Mouse (Mus musculus): ENCODE results near the gene Urah. TPM values are rescaled to one million over a fixed set of nuclear protein-coding genes. Genes with fewer than 3 reads are reported as not detected.

Gene Urah
- polyA plus RNA-seq, 1 experiment from 2014 or later: 0.25 TPM

GRCm38 (mm10) chr7:140857550-140858505, 23.0 kb downstream of the Urah start, which contains the start of gene Bet1l:
TSS of gene Bet1l (minus strand) at chr7:140857577.
- ATAC-seq (ENCODE audit: low FRiP score) (peak; percentile 44), DNase-seq (ENCODE audit: low spot score) (no peak)
- no peaks in the 10 kb centered on the region for H3K27me3 ChIP-seq (ENCODE audit: control insufficient read depth, insufficient read depth, low read length)
- no peaks in the 10 kb centered on the region for H3K36me3 ChIP-seq (ENCODE audit: control insufficient read depth, insufficient read depth, low read length)
- peak within 1 kb of the TSS; percentile 92 for H3K4me2 ChIP-seq (replicated peaks; ENCODE audit: low read depth, low read length)
- H3K9ac ChIP-seq (ENCODE audit: low read depth, low read length): peak within 1 kb of the TSS; percentile 88
- no peaks in the 10 kb centered on the region for H3K9me3 ChIP-seq (ENCODE audit: control insufficient read depth, low read length)
- WGBS: 39% methylated on average over 40 of the region's 40 CpGs
- H3K4me3 ChIP-seq (ENCODE audit: low read depth, low read length): peak within 1 kb of the TSS; percentile 80
- peak within 1 kb of the TSS; percentile 73 for H3K27ac ChIP-seq (ENCODE audit: low read depth, low read length)
- peaks cover 8% of the 10 kb centered on the region for H3K4me1 ChIP-seq (replicated peaks; ENCODE audit: control insufficient read depth, insufficient read depth, low read length)

GRCm38 (mm10) chr7:140858746-140859145, 23.9 kb downstream of the Urah start:
- WGBS: 95% methylated on average over 8 of the region's 8 CpGs
- no peak overlapping the region for H3K27ac ChIP-seq (ENCODE audit: low read depth, low read length)
- H3K36me3 ChIP-seq (ENCODE audit: control insufficient read depth, insufficient read depth, low read length): no peaks in the 10 kb centered on the region; the same call in 1 of the 2 replicates
- peak overlapping the region; percentile 92; the same call in 1 of the 2 replicates for H3K4me2 ChIP-seq (replicated peaks; ENCODE audit: low read depth, low read length)
- no peak for ATAC-seq (ENCODE audit: low FRiP score)
- no peak overlapping the region; the same call in 1 of the 2 replicates for H3K4me3 ChIP-seq (ENCODE audit: low read depth, low read length)
- H3K27me3 ChIP-seq (ENCODE audit: control insufficient read depth, insufficient read depth, low read length): no peaks in the 10 kb centered on the region
- H3K4me1 ChIP-seq (replicated peaks; ENCODE audit: control insufficient read depth, insufficient read depth, low read length): peaks cover 8% of the 10 kb centered on the region
- no peak for DNase-seq (ENCODE audit: low spot score)
- no peak overlapping the region for H3K9ac ChIP-seq (ENCODE audit: low read depth, low read length)
- no peaks in the 10 kb centered on the region for H3K9me3 ChIP-seq (ENCODE audit: control insufficient read depth, low read length)

- H3K4me1 ChIP-seq (replicated peaks; ENCODE audit: control insufficient read depth, insufficient read depth, low read length): peaks cover 8% of the 10 kb centered on the region
- ATAC-seq (ENCODE audit: low FRiP score) (no peak), DNase-seq (ENCODE audit: low spot score) (no peak)
- H3K9me3 ChIP-seq (ENCODE audit: control insufficient read depth, low read length): no peaks in the 10 kb centered on the region
- H3K4me3 ChIP-seq (ENCODE audit: low read depth, low read length): no peak overlapping the region
- H3K4me2 ChIP-seq (replicated peaks; ENCODE audit: low read depth, low read length): no peak overlapping the region
- H3K9ac ChIP-seq (ENCODE audit: low read depth, low read length): no peak overlapping the region
- 81% methylated on average over 6 of the region's 6 CpGs for WGBS
- no peak overlapping the region for H3K27ac ChIP-seq (ENCODE audit: low read depth, low read length)
- no peaks in the 10 kb centered on the region; the same call in 1 of the 2 replicates for H3K36me3 ChIP-seq (ENCODE audit: control insufficient read depth, insufficient read depth, low read length)
- H3K27me3 ChIP-seq (ENCODE audit: control insufficient read depth, insufficient read depth, low read length): no peaks in the 10 kb centered on the region
Observed at GRCm38 (mm10) chr7:140859997-140860396, 25.2 kb downstream of the Urah start.

- ATAC-seq (ENCODE audit: low FRiP score) (no peak), DNase-seq (ENCODE audit: low spot score) (no peak)
- no peak overlapping the region for H3K4me2 ChIP-seq (replicated peaks; ENCODE audit: low read depth, low read length)
- no peaks in the 10 kb centered on the region for H3K9me3 ChIP-seq (ENCODE audit: control insufficient read depth, low read length)
- H3K4me1 ChIP-seq (replicated peaks; ENCODE audit: control insufficient read depth, insufficient read depth, low read length): peaks cover 5% of the 10 kb centered on the region
- no peaks in the 10 kb centered on the region; the same call in 1 of the 2 replicates for H3K36me3 ChIP-seq (ENCODE audit: control insufficient read depth, insufficient read depth, low read length)
- H3K27ac ChIP-seq (ENCODE audit: low read depth, low read length): no peak overlapping the region
- no peak overlapping the region for H3K4me3 ChIP-seq (ENCODE audit: low read depth, low read length)
- H3K9ac ChIP-seq (ENCODE audit: low read depth, low read length): no peak overlapping the region
- WGBS: 95% methylated on average over 5 of the region's 5 CpGs
- no peaks in the 10 kb centered on the region for H3K27me3 ChIP-seq (ENCODE audit: control insufficient read depth, insufficient read depth, low read length)
Observed at GRCm38 (mm10) chr7:140860728-140861127, 25.9 kb downstream of the Urah start.

GRCm38 (mm10) chr7:140864761-140865160, 29.9 kb downstream of the Urah start:
- 90% methylated on average over 12 of the region's 12 CpGs for WGBS
- Histone ChIP-seq H3K27ac (ENCODE audit: low read depth, low read length) (no peak overlapping the region), H3K4me2 (replicated peaks; ENCODE audit: low read depth, low read length) (no peak overlapping the region), H3K4me3 (ENCODE audit: low read depth, low read length) (no peak overlapping the region), H3K27me3 (ENCODE audit: control insufficient read depth, insufficient read depth, low read length) (no peaks in the 10 kb centered on the region), H3K36me3 (ENCODE audit: control insufficient read depth, insufficient read depth, low read length) (no peaks in the 10 kb centered on the region; the same call in 1 of the 2 replicates), H3K9me3 (ENCODE audit: control insufficient read depth, low read length) (no peaks in the 10 kb centered on the region), H3K4me1 (replicated peaks; ENCODE audit: control insufficient read depth, insufficient read depth, low read length) (no peaks in the 10 kb centered on the region), H3K9ac (ENCODE audit: low read depth, low read length) (no peak overlapping the region)
- DNase-seq (ENCODE audit: low spot score) (no peak), ATAC-seq (ENCODE audit: low FRiP score) (no peak)

GRCm38 (mm10) chr7:140874224-140874623, 39.4 kb downstream of the Urah start:
- H3K4me3 ChIP-seq (ENCODE audit: low read depth, low read length): no peak overlapping the region
- H3K9me3 ChIP-seq (ENCODE audit: control insufficient read depth, low read length): no peaks in the 10 kb centered on the region
- H3K4me2 ChIP-seq (replicated peaks; ENCODE audit: low read depth, low read length): no peak overlapping the region
- no peaks in the 10 kb centered on the region for H3K27me3 ChIP-seq (ENCODE audit: control insufficient read depth, insufficient read depth, low read length)
- H3K9ac ChIP-seq (ENCODE audit: low read depth, low read length): no peak overlapping the region
- ATAC-seq (ENCODE audit: low FRiP score) (no peak), DNase-seq (ENCODE audit: low spot score) (no peak)
- no peaks in the 10 kb centered on the region for H3K4me1 ChIP-seq (replicated peaks; ENCODE audit: control insufficient read depth, insufficient read depth, low read length)
- 86% methylated on average over 4 of the region's 4 CpGs for WGBS
- H3K27ac ChIP-seq (ENCODE audit: low read depth, low read length): no peak overlapping the region
- no peaks in the 10 kb centered on the region for H3K36me3 ChIP-seq (ENCODE audit: control insufficient read depth, insufficient read depth, low read length)

GRCm38 (mm10) chr7:140877364-140877763, 42.5 kb downstream of the Urah start:
- Histone ChIP-seq H3K4me2 (replicated peaks; ENCODE audit: low read depth, low read length) (no peak overlapping the region), H3K9me3 (ENCODE audit: control insufficient read depth, low read length) (no peaks in the 10 kb centered on the region), H3K27me3 (ENCODE audit: control insufficient read depth, insufficient read depth, low read length) (no peaks in the 10 kb centered on the region), H3K4me3 (ENCODE audit: low read depth, low read length) (no peak overlapping the region), H3K27ac (ENCODE audit: low read depth, low read length) (no peak overlapping the region), H3K4me1 (replicated peaks; ENCODE audit: control insufficient read depth, insufficient read depth, low read length) (no peaks in the 10 kb centered on the region), H3K36me3 (ENCODE audit: control insufficient read depth, insufficient read depth, low read length) (no peaks in the 10 kb centered on the region), H3K9ac (ENCODE audit: low read depth, low read length) (no peak overlapping the region)
- 86% methylated on average over 6 of the region's 6 CpGs for WGBS
- DNase-seq (ENCODE audit: low spot score) (no peak), ATAC-seq (ENCODE audit: low FRiP score) (no peak)

GRCm38 (mm10) chr7:140879355-140879754, 44.5 kb downstream of the Urah start:
- DNase-seq (ENCODE audit: low spot score): no peak
- Histone ChIP-seq H3K4me2 (replicated peaks; ENCODE audit: low read depth, low read length) (no peak overlapping the region), H3K9ac (ENCODE audit: low read depth, low read length) (no peak overlapping the region), H3K4me1 (replicated peaks; ENCODE audit: control insufficient read depth, insufficient read depth, low read length) (0 out of 2 replicates have a peak, but pooled peaks cover 2% of the 10 kb centered on the region), H3K27me3 (ENCODE audit: control insufficient read depth, insufficient read depth, low read length) (no peaks in the 10 kb centered on the region), H3K36me3 (ENCODE audit: control insufficient read depth, insufficient read depth, low read length) (no peaks in the 10 kb centered on the region), H3K27ac (ENCODE audit: low read depth, low read length) (no peak overlapping the region), H3K9me3 (ENCODE audit: control insufficient read depth, low read length) (no peaks in the 10 kb centered on the region), H3K4me3 (ENCODE audit: low read depth, low read length) (no peak overlapping the region)
- ATAC-seq (ENCODE audit: low FRiP score): no peak
- 92% methylated on average over 7 of the region's 7 CpGs for WGBS
